Mouse (Mus musculus): ENCODE results near the gene Arfip1. TPM values are rescaled to one million over a fixed set of nuclear protein-coding genes. Genes with fewer than 3 reads are reported as not detected.

The Arfip1 gene
- polyA plus RNA-seq, 1 experiment from 2014 or later: 45.9 TPM

GRCm38 (mm10) chr3:84471146-84471545 is 111.3 kb downstream of the Arfip1 start:
- Histone ChIP-seq H3K4me2 (ENCODE audit: low read depth, low read length, severe bottlenecking) (no peak overlapping the region), H3K27me3 (ENCODE audit: control insufficient read depth, insufficient read depth, low read length) (no peaks in the 10 kb centered on the region), H3K9me3 (ENCODE audit: control insufficient read depth, low read length) (no peaks in the 10 kb centered on the region), H3K4me1 (replicated peaks; ENCODE audit: control insufficient read depth, insufficient read depth, low read length) (no peaks in the 10 kb centered on the region), H3K4me3 (ENCODE audit: low read depth, low read length) (no peak overlapping the region), H3K36me3 (ENCODE audit: control insufficient read depth, insufficient read depth, low read length) (no peaks in the 10 kb centered on the region), H3K27ac (ENCODE audit: low read depth, low read length) (no peak overlapping the region), H3K9ac (ENCODE audit: low read length) (no peak overlapping the region)
- WGBS: 90% methylated on average over 4 of the region's 4 CpGs
- DNase-seq (ENCODE audit: low spot score) (no peak), ATAC-seq (replicated peaks; ENCODE audit: low FRiP score) (no peak)

GRCm38 (mm10) chr3:84468111-84468453 is 114.3 kb downstream of the Arfip1 start:
- no peak for DNase-seq (ENCODE audit: low spot score)
- WGBS: 36% methylated on average over 4 of the region's 4 CpGs

GRCm38 (mm10) chr3:84467419-84468110 is 114.9 kb downstream of the Arfip1 start:
- Histone ChIP-seq H3K27ac (ENCODE audit: low read depth, low read length) (no peak overlapping the region), H3K27me3 (ENCODE audit: control insufficient read depth, insufficient read depth, low read length) (no peaks in the 10 kb centered on the region), H3K4me1 (replicated peaks; ENCODE audit: control insufficient read depth, insufficient read depth, low read length) (no peaks in the 10 kb centered on the region), H3K9ac (ENCODE audit: low read length) (no peak overlapping the region), H3K4me3 (ENCODE audit: low read depth, low read length) (no peak overlapping the region), H3K36me3 (ENCODE audit: control insufficient read depth, insufficient read depth, low read length) (no peaks in the 10 kb centered on the region), H3K9me3 (ENCODE audit: control insufficient read depth, low read length) (no peaks in the 10 kb centered on the region), H3K4me2 (ENCODE audit: low read depth, low read length, severe bottlenecking) (no peak overlapping the region)
- DNase-seq (ENCODE audit: low spot score) (no peak), ATAC-seq (replicated peaks; ENCODE audit: low FRiP score) (no peak)
- 65% methylated on average over 10 of the region's 10 CpGs for WGBS

More at GRCm38 (mm10) chr3:84468111-84468453, 114.3 kb downstream of the Arfip1 start:
- Histone ChIP-seq H3K4me1 (replicated peaks; ENCODE audit: control insufficient read depth, insufficient read depth, low read length) (no peaks in the 10 kb centered on the region), H3K27ac (ENCODE audit: low read depth, low read length) (no peak overlapping the region), H3K4me2 (ENCODE audit: low read depth, low read length, severe bottlenecking) (no peak overlapping the region), H3K9ac (ENCODE audit: low read length) (no peak overlapping the region), H3K36me3 (ENCODE audit: control insufficient read depth, insufficient read depth, low read length) (no peaks in the 10 kb centered on the region), H3K9me3 (ENCODE audit: control insufficient read depth, low read length) (no peaks in the 10 kb centered on the region), H3K4me3 (ENCODE audit: low read depth, low read length) (no peak overlapping the region), H3K27me3 (ENCODE audit: control insufficient read depth, insufficient read depth, low read length) (no peaks in the 10 kb centered on the region)
- ATAC-seq (replicated peaks; ENCODE audit: low FRiP score): no peak

GRCm38 (mm10) chr3:84465822-84466500 is 116.5 kb downstream of the Arfip1 start:
- WGBS: 81% methylated on average over 6 of the region's 6 CpGs

GRCm38 (mm10) chr3:84461687-84462086 is 120.7 kb downstream of the Arfip1 start:
- no peak overlapping the region for H3K4me3 ChIP-seq (ENCODE audit: low read depth, low read length)
- no peaks in the 10 kb centered on the region for H3K36me3 ChIP-seq (ENCODE audit: control insufficient read depth, insufficient read depth, low read length)
- H3K9ac ChIP-seq (ENCODE audit: low read length): no peak overlapping the region
- peaks cover 11% of the 10 kb centered on the region for H3K4me1 ChIP-seq (replicated peaks; ENCODE audit: control insufficient read depth, insufficient read depth, low read length)
- no peak overlapping the region for H3K4me2 ChIP-seq (ENCODE audit: low read depth, low read length, severe bottlenecking)
- DNase-seq (ENCODE audit: low spot score) (no peak), ATAC-seq (replicated peaks; ENCODE audit: low FRiP score) (0 out of 2 replicates have a peak, but pooled peaks have one; percentile 30)
- H3K27ac ChIP-seq (ENCODE audit: low read depth, low read length): no peak overlapping the region
- 34% methylated on average over 4 of the region's 4 CpGs for WGBS
- H3K27me3 ChIP-seq (ENCODE audit: control insufficient read depth, insufficient read depth, low read length): no peaks in the 10 kb centered on the region
- H3K9me3 ChIP-seq (ENCODE audit: control insufficient read depth, low read length): no peaks in the 10 kb centered on the region

More at GRCm38 (mm10) chr3:84465822-84466500, 116.5 kb downstream of the Arfip1 start:
- no peaks in the 10 kb centered on the region for H3K9me3 ChIP-seq (ENCODE audit: control insufficient read depth, low read length)
- no peak for ATAC-seq (replicated peaks; ENCODE audit: low FRiP score)
- DNase-seq (ENCODE audit: low spot score): no peak
- no peak overlapping the region for H3K27ac ChIP-seq (ENCODE audit: low read depth, low read length)
- H3K36me3 ChIP-seq (ENCODE audit: control insufficient read depth, insufficient read depth, low read length): no peaks in the 10 kb centered on the region
- H3K4me3 ChIP-seq (ENCODE audit: low read depth, low read length): no peak overlapping the region
- no peak overlapping the region for H3K9ac ChIP-seq (ENCODE audit: low read length)
- H3K4me1 ChIP-seq (replicated peaks; ENCODE audit: control insufficient read depth, insufficient read depth, low read length): 0 out of 2 replicates have a peak, but pooled peaks cover 2% of the 10 kb centered on the region
- no peaks in the 10 kb centered on the region for H3K27me3 ChIP-seq (ENCODE audit: control insufficient read depth, insufficient read depth, low read length)
- H3K4me2 ChIP-seq (ENCODE audit: low read depth, low read length, severe bottlenecking): no peak overlapping the region

- Histone ChIP-seq H3K4me1 (replicated peaks; ENCODE audit: control insufficient read depth, insufficient read depth, low read length) (peaks cover 11% of the 10 kb centered on the region), H3K9ac (ENCODE audit: low read length) (no peak overlapping the region), H3K27ac (ENCODE audit: low read depth, low read length) (no peak overlapping the region), H3K36me3 (ENCODE audit: control insufficient read depth, insufficient read depth, low read length) (no peaks in the 10 kb centered on the region), H3K4me2 (ENCODE audit: low read depth, low read length, severe bottlenecking) (no peak overlapping the region), H3K4me3 (ENCODE audit: low read depth, low read length) (no peak overlapping the region), H3K9me3 (ENCODE audit: control insufficient read depth, low read length) (no peaks in the 10 kb centered on the region), H3K27me3 (ENCODE audit: control insufficient read depth, insufficient read depth, low read length) (no peaks in the 10 kb centered on the region)
- DNase-seq (ENCODE audit: low spot score) (no peak), ATAC-seq (replicated peaks; ENCODE audit: low FRiP score) (no peak)
- WGBS: 50% methylated on average over 12 of the region's 12 CpGs
These were observed 121.5 kb downstream of the Arfip1 start for GRCm38 (mm10) chr3:84460952-84461351.

GRCm38 (mm10) chr3:84460499-84460898 is 121.9 kb downstream of the Arfip1 start:
- no peaks in the 10 kb centered on the region for H3K27me3 ChIP-seq (ENCODE audit: control insufficient read depth, insufficient read depth, low read length)
- no peaks in the 10 kb centered on the region for H3K36me3 ChIP-seq (ENCODE audit: control insufficient read depth, insufficient read depth, low read length)
- no peaks in the 10 kb centered on the region for H3K9me3 ChIP-seq (ENCODE audit: control insufficient read depth, low read length)
- 32% methylated on average over 3 of the region's 3 CpGs for WGBS
- no peak overlapping the region for H3K4me3 ChIP-seq (ENCODE audit: low read depth, low read length)
- H3K9ac ChIP-seq (ENCODE audit: low read length): no peak overlapping the region
- DNase-seq (ENCODE audit: low spot score): no peak
- no peak for ATAC-seq (replicated peaks; ENCODE audit: low FRiP score)
- peaks cover 11% of the 10 kb centered on the region for H3K4me1 ChIP-seq (replicated peaks; ENCODE audit: control insufficient read depth, insufficient read depth, low read length)
- no peak overlapping the region for H3K4me2 ChIP-seq (ENCODE audit: low read depth, low read length, severe bottlenecking)
- no peak overlapping the region for H3K27ac ChIP-seq (ENCODE audit: low read depth, low read length)

- no peak overlapping the region for H3K4me2 ChIP-seq (ENCODE audit: low read depth, low read length, severe bottlenecking)
- no peak overlapping the region for H3K9ac ChIP-seq (ENCODE audit: low read length)
- H3K4me1 ChIP-seq (replicated peaks; ENCODE audit: control insufficient read depth, insufficient read depth, low read length): peaks cover 9% of the 10 kb centered on the region
- DNase-seq (ENCODE audit: low spot score): no peak
- H3K27ac ChIP-seq (ENCODE audit: low read depth, low read length): no peak overlapping the region
- H3K9me3 ChIP-seq (ENCODE audit: control insufficient read depth, low read length): no peaks in the 10 kb centered on the region
- no peaks in the 10 kb centered on the region for H3K27me3 ChIP-seq (ENCODE audit: control insufficient read depth, insufficient read depth, low read length)
- ATAC-seq (replicated peaks; ENCODE audit: low FRiP score): no peak
- no peaks in the 10 kb centered on the region for H3K36me3 ChIP-seq (ENCODE audit: control insufficient read depth, insufficient read depth, low read length)
- no peak overlapping the region for H3K4me3 ChIP-seq (ENCODE audit: low read depth, low read length)
- WGBS: 84% methylated on average over 12 of the region's 12 CpGs
These were observed 126.5 kb downstream of the Arfip1 start for GRCm38 (mm10) chr3:84455733-84456417.

Measured in forebrain, embryonic 11.5 days (tissue).